Mouse (Mus musculus) neural tube, embryonic 14.5 days (tissue): ENCODE measurements at regions not wholly inside any gene's neighbourhood (a gene's known extent, or its start where the extent isn't known, plus 50 kb on each side); places are given as distances from the start of the nearest gene placed in this dataset.

Experiments used
- ATAC-seq: fragments of 200-750 bp; cut with Nextera tagmentation; 2 replicates; pipeline ENCODE4 v1.8.0; 2017; ENCODE audit warnings: low read depth, mild to moderate bottlenecking, moderate TSS enrichment, moderate library complexity
- H3K27ac ChIP-seq: fragments of 300-500 bp; sonication (generic); 2 replicates; pipeline ENCODE4 v1.5.1; 2014; ENCODE audit warnings: low read depth, mild to moderate bottlenecking, control low read depth, low read length, moderate library complexity, mixed read lengths
- H3K27me3 ChIP-seq: fragments of 300-500 bp; sonication (generic); 2 replicates; pipeline ENCODE4 v1.6.1; 2014; ENCODE audit warnings: low read length; ENCODE audit not compliant: control insufficient read depth, insufficient read depth
- H3K36me3 ChIP-seq: fragments of 300-500 bp; sonication (generic); 2 replicates; pipeline ENCODE4 v1.6.1; 2014; ENCODE audit warnings: low read length, mixed read lengths; ENCODE audit not compliant: control insufficient read depth, insufficient read depth
- H3K4me1 ChIP-seq: fragments of 300-500 bp; sonication (generic); 2 replicates; pipeline ENCODE4 v1.6.1; 2014; ENCODE audit warnings: low read length; ENCODE audit not compliant: control insufficient read depth, insufficient read depth
- H3K4me2 ChIP-seq: fragments of 300-500 bp; sonication (generic); 2 replicates; pipeline ENCODE4 v1.6.1; 2014; ENCODE audit warnings: mild to moderate bottlenecking, low read depth, low read length, control low read depth
- H3K4me3 ChIP-seq: fragments of 300-500 bp; sonication (generic); 2 replicates; pipeline ENCODE4 v1.5.1; 2014; ENCODE audit warnings: low read depth, low read length, control low read depth, mixed read lengths
- H3K9ac ChIP-seq: fragments of 300-500 bp; sonication (generic); replicated peaks from 2 replicates; pipeline ENCODE4 v1.6.1; 2014; ENCODE audit warnings: low read depth, mild to moderate bottlenecking, control low read depth, low read length, mixed read lengths
- H3K9me3 ChIP-seq: fragments of 300-500 bp; sonication (generic); 2 replicates; pipeline ENCODE4 v1.6.1; 2016; ENCODE audit warnings: low read length; ENCODE audit not compliant: control insufficient read depth
- WGBS: fragments of 180-500 bp; shearing (Covaris S2); extraction: QIAGEN DNeasy Blood & Tissue Kit; methylation state at CpG from one replicate; pipeline ENCODE4 v1.1.7; 2014; 5-methylcytosine and 5-hydroxymethylcytosine counted together

DNA sequence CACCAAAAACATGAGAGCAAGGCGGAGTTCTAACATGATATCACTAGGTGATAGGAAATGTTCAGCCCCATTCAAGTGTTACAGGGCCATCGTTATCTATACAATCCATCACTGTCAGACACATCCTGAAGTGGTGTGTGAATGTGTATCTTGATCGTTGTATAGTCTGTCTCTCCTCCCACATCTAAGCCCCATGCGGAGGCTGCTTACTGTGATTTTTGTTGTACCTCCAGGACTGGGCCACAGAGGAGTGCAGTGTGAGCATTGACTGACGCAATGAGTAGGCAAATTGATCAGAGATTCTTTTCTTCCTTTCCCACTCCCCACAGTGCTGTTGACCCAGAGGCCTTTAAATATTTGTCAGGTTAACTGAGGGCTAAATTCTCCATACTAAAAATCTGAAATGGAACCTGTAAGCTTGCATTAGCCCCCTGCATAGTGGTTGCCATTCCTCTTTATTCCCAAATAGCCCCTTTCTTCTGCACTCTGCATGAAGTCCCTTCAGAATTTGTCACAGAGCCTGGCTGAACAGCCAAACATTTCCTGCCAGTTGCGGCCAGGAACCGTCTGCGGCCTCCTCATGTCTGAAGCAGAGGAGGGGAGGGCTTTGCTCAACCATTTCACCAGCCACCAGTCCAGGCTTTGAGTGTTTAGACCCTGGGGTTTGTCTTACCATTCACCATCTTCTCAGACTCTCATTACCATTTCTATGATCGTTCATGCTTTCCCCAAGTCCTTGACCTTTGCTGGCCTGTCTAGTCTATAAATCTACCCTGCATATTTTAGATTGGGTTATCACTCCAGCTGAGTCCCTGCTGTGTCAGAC, 119.3 kb downstream of the Ttc8 start:
- Histone ChIP-seq H3K9me3 (no peaks in the 10 kb centered on the region), H3K27me3 (peaks cover 8% of the 10 kb centered on the region; the same call in 1 of the 2 replicates), H3K4me1 (no peaks in the 10 kb centered on the region), H3K9ac (no peak overlapping the region), H3K4me3 (no peak overlapping the region), H3K4me2 (no peak overlapping the region), H3K36me3 (no peaks in the 10 kb centered on the region), H3K27ac (no peak overlapping the region)
- WGBS: 27% methylated on average over 9 of the region's 9 CpGs
- ATAC-seq: 0 out of 2 replicates have a peak, but pooled peaks have one; percentile 39

DNA sequence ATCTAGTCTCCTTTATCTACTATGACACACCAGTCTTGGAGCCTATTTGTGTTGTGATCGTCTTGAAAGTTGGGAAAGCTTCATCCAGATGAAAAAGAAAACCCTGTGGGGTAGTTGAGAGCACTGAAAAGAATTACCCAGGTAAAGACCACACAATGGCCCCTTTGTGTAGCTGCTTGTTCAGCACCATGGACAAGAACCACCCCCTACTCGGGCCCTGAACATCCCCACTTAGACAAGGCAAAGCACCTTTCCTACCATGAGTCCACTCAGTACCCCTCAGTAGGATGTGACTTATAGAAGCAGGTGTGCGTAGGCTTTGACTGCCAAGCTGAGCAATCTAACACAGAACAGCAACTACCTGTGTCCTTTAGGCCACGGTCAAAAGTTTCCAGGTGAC, 121.2 kb downstream of the Ttc8 start:
- H3K27me3 ChIP-seq: peaks cover 3% of the 10 kb centered on the region; the same call in 1 of the 2 replicates
- H3K9me3 ChIP-seq: no peaks in the 10 kb centered on the region
- H3K9ac ChIP-seq: no peak overlapping the region
- no peak overlapping the region for H3K27ac ChIP-seq
- no peaks in the 10 kb centered on the region for H3K4me1 ChIP-seq
- ATAC-seq: no peak
- no peak overlapping the region for H3K4me3 ChIP-seq
- H3K36me3 ChIP-seq: no peaks in the 10 kb centered on the region
- WGBS: 53% methylated on average over 4 of the region's 4 CpGs
- no peak overlapping the region for H3K4me2 ChIP-seq

DNA sequence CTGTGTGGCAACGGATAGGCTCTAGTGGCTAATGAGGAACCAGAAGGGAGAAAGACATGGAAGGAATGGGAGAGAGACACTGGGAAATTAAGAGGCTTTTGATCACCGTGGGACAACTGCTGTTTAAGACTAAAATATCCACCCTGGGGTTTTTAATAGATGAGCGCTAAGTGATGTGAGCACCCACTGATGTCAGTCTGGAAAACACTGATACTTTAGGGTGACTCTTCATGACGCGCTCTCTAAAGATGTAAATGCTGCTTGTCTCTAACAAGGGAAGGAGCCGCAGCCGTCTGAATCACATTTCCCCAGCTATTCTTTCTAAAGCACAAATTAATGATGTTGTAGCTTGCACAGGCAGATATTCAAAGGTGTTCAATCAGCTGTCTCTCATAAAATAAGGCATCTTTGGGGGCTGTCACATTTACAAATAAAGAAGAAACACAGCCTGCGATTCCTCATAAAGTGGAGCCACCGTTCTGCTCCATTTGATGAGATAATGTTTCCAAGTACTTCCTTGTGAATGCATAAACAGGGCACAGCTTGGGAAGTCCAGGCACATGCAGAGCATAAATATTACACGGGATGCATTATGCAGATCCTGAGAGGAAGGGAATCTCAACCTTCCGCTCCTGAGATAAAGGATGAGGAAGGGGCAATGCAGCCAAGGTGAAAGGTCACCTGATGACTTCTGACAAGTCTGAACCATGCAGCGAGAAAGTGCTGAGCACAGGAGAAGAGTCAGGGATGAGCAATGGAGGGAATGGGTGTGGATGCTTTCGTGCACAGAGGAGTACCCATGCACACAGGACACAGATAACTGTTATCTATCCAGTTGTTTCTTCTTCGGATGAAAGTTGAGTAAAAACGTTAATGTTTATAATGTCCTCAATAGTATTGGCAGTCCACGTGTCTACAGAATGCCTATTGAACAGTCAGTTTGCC, 122.8 kb downstream of the Ttc8 start:
- H3K9me3 ChIP-seq: no peaks in the 10 kb centered on the region
- peak; percentile 60; the same call in 1 of the 2 replicates for ATAC-seq
- no peaks in the 10 kb centered on the region for H3K4me1 ChIP-seq
- H3K27ac ChIP-seq: peak overlapping the region; percentile 62
- H3K36me3 ChIP-seq: no peaks in the 10 kb centered on the region
- H3K9ac ChIP-seq: no peak overlapping the region
- 55% methylated on average over 16 of the region's 16 CpGs for WGBS
- no peak overlapping the region for H3K4me2 ChIP-seq
- no peak overlapping the region for H3K4me3 ChIP-seq
- H3K27me3 ChIP-seq: peaks cover 3% of the 10 kb centered on the region

DNA sequence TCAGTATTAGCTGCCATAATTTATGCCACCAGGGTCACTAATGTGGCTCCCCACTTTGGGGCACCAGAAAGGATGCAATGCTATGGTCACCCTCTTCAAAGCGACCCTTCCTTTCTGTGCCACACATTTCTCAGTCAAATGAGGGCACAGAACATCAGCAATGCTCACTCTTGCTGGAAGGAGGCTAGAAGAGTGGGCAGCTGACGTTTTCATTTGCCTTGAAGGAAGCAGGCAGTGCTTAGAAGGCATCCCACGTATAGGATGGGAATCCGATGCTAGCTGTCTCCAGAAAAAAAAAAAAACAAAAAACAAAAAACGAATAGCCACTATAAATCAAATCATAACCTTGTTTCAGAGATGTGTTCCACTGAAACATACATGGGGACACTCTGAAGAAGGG, 124.1 kb downstream of the Ttc8 start:
- Histone ChIP-seq H3K9ac (no peak overlapping the region), H3K27me3 (peaks cover 3% of the 10 kb centered on the region), H3K4me3 (no peak overlapping the region), H3K27ac (no peak overlapping the region), H3K9me3 (no peaks in the 10 kb centered on the region), H3K4me1 (no peaks in the 10 kb centered on the region), H3K4me2 (no peak overlapping the region), H3K36me3 (no peaks in the 10 kb centered on the region)
- no peak for ATAC-seq
- 71% methylated on average over 5 of the region's 5 CpGs for WGBS

DNA sequence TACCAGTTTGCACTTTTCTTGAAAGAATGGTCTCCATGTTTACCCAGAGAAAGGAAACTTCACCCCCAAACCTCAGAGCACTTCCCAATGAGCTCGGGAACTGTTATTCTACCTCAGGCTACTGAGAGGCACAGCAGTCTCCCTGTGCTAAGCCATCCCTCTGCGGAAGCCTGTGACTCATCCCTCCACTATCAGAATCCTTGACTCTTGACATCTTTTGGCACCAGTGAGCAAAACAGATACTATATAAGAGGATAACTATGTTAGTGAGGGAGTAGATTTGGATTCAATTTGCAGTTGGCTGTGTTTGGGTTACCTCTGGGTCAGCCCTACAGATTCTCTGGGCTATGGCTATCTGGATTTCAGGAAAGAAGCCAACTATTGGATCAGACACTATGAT, 130.1 kb downstream of the Ttc8 start:
- ATAC-seq: no peak
- H3K4me2 ChIP-seq: no peak overlapping the region
- WGBS: 81% methylated on average over 2 of the region's 2 CpGs

DNA sequence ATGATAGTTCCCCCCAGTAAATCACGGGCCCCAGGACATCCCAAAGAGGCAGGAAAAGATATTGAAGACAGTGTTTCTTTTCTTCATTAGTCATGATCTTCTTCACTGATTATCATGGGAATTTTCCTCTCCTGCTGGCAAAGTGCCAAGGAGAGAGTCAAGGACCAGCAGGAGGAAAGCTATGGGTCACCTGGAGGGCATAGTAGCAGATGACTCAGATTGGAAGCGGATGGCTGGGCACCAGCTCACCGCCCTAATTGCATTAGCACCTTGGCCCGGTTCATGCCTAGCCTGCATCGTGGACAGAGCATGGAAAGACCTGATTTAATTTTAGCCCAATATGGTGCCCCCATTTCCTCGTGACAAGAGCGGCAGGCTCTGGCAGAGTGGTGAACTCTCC, 132.2 kb downstream of the Ttc8 start:
- ATAC-seq: no peak
- Histone ChIP-seq H3K4me3 (no peak overlapping the region), H3K9ac (no peak overlapping the region), H3K27me3 (peaks cover 3% of the 10 kb centered on the region; the same call in 1 of the 2 replicates), H3K4me2 (no peak overlapping the region), H3K36me3 (no peaks in the 10 kb centered on the region), H3K27ac (no peak overlapping the region), H3K9me3 (no peaks in the 10 kb centered on the region), H3K4me1 (no peaks in the 10 kb centered on the region)
- WGBS: 85% methylated on average over 7 of the region's 7 CpGs

More for the DNA sequence above, 130.1 kb downstream of the Ttc8 start:
- Histone ChIP-seq H3K27me3 (peaks cover 3% of the 10 kb centered on the region; the same call in 1 of the 2 replicates), H3K9ac (no peak overlapping the region), H3K4me3 (no peak overlapping the region), H3K9me3 (no peaks in the 10 kb centered on the region), H3K4me1 (no peaks in the 10 kb centered on the region), H3K36me3 (no peaks in the 10 kb centered on the region), H3K27ac (no peak overlapping the region)

DNA sequence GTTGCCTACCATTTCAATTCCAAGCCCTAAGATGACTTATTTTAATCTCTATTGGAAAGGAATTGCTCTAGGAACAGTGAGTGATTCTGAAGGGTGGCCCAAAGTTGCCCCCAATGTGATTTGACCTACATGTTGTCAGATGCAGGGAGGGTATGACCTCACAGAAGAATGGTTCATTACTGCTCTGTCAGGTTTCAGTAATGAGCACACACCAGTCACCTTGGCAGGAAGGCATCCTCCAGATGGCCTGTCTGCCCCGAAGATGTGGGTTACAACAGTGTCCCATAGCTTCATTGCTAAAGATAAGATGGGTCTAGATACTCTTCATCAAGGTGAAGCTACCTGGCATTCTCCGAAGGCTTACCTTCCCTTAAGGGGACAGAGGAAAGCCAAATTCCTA, 137.1 kb downstream of the Ttc8 start:
- H3K4me3 ChIP-seq: no peak overlapping the region
- no peaks in the 10 kb centered on the region for H3K9me3 ChIP-seq
- ATAC-seq: no peak
- no peaks in the 10 kb centered on the region for H3K36me3 ChIP-seq
- H3K4me2 ChIP-seq: no peak overlapping the region
- H3K27me3 ChIP-seq: no peaks in the 10 kb centered on the region
- H3K4me1 ChIP-seq: no peaks in the 10 kb centered on the region
- WGBS: 95% methylated on average over 2 of the region's 2 CpGs
- no peak overlapping the region for H3K9ac ChIP-seq
- H3K27ac ChIP-seq: no peak overlapping the region

DNA sequence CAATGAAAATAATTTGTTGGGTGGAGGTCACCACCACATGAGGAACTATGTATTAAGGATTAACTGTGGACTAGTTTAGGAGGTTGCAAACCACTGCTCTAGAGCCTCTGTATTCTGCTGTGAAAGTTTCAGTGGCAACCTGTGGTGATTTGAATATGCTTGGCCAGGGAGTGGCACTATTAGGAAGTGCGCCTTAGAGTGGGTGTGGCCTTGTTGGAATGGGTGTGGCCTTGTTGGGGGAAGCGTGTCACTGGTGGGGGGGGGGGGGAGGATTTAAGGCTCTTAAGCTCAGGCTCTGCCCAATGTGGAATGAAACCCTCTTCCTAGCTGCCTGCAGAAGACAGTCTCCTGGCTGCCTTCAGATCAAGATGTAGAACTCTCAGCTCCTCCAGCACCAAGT, 138.5 kb downstream of the Ttc8 start:
- 77% methylated on average over 2 of the region's 2 CpGs for whole genome bisulfite sequencing
- Histone ChIP-seq H3K27ac (no peak overlapping the region), H3K4me3 (no peak overlapping the region), H3K27me3 (no peaks in the 10 kb centered on the region), H3K4me1 (no peaks in the 10 kb centered on the region), H3K36me3 (no peaks in the 10 kb centered on the region), H3K9ac (no peak overlapping the region), H3K9me3 (no peaks in the 10 kb centered on the region), H3K4me2 (no peak overlapping the region)
- no peak for ATAC-seq

DNA sequence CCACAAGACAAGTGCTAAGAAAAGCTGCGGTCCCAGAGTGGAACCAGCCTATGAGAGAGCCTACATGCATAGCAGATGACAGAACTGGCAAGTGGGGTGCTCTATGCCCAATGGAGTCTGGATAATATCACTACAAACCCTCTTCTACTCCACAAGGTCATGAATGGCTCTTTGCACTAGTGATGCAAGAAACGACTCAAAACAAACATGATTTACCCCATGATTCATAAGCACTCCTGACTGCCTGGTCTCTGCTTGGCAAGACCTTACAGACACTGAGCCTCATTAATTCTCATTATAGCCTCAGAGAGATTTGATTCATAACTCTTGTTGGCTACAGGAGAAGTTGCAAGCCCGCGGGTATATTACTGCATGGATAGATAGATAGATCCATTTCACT, 139.1 kb downstream of the Ttc8 start:
- no peak overlapping the region for H3K4me2 ChIP-seq
- no peaks in the 10 kb centered on the region for H3K4me1 ChIP-seq
- WGBS: 90% methylated on average over 4 of the region's 4 CpGs
- no peak overlapping the region for H3K27ac ChIP-seq
- no peak for ATAC-seq
- no peaks in the 10 kb centered on the region for H3K36me3 ChIP-seq
- no peaks in the 10 kb centered on the region for H3K27me3 ChIP-seq
- no peaks in the 10 kb centered on the region for H3K9me3 ChIP-seq
- H3K4me3 ChIP-seq: no peak overlapping the region
- H3K9ac ChIP-seq: no peak overlapping the region
